Mouse (Mus musculus) CH12.LX (cell line): Measurements from ENCODE around the gene Cdk2ap1. TPM values are rescaled to one million over a fixed set of nuclear protein-coding genes. Genes with fewer than 3 reads are reported as not detected.

Experiments
- DNase-seq: peaks from one replicate; pipeline ENCODE4 v3.0.0-alpha.2; 2013; ENCODE audit errors: extremely low read depth
- H3K27ac ChIP-seq: 2 replicates; pipeline ENCODE4 v1.5.1; 2012; ENCODE audit warnings: low read depth, mild to moderate bottlenecking, control low read depth, moderate library complexity; ENCODE audit not compliant: insufficient read depth
- H3K27me3 ChIP-seq: replicated peaks from 2 replicates; pipeline ENCODE3; 2012; ENCODE audit warnings: inconsistent platforms
- H3K36me3 ChIP-seq, 2 experiments: replicated peaks in 1 of 2; 2 replicates each; pipeline versions ENCODE3 to v1.6.1; 2012; ENCODE audit warnings: inconsistent platforms in 1 of 2, low read length in 1 of 2, mild to moderate bottlenecking in 1 of 2, mixed read lengths in 1 of 2, moderate library complexity in 1 of 2; ENCODE audit not compliant: control insufficient read depth in 1 of 2, insufficient read depth in 1 of 2
- H3K4me1 ChIP-seq, 2 experiments: 2 replicates each; pipeline ENCODE4 v1.6.1; 2012; ENCODE audit warnings: inconsistent platforms in 1 of 2, moderate library complexity in 1 of 2; ENCODE audit not compliant: insufficient read depth in 2 of 2, control insufficient read depth in 1 of 2
- H3K4me2 ChIP-seq: 2 replicates; pipeline ENCODE4 v1.6.1; 2012; ENCODE audit warnings: low read depth, mild to moderate bottlenecking, control low read depth; ENCODE audit not compliant: poor library complexity, insufficient read depth, severe bottlenecking
- H3K4me3 ChIP-seq, 3 experiments: fragments of 150-350 bp in 1 of 3; sonication (generic) in 1 of 3; replicated peaks in 1 of 3; 2 replicates each; pipeline versions ENCODE3 to v1.5.1; 2011 to 2012; ENCODE audit warnings: low read depth in 2 of 3, low read length in 2 of 3, mild to moderate bottlenecking in 2 of 3, moderate library complexity in 2 of 3, control low read depth in 1 of 3, improper control_type of control experiment in 1 of 3, inconsistent platforms in 1 of 3, mixed read lengths in 1 of 3; ENCODE audit not compliant: poor library complexity in 1 of 3
- H3K79me2 ChIP-seq: replicated peaks from 2 replicates; pipeline ENCODE4 v1.6.1; 2012; ENCODE audit warnings: mild to moderate bottlenecking, moderate library complexity; ENCODE audit not compliant: control insufficient read depth, poor library complexity, insufficient read depth, severe bottlenecking; ENCODE audit errors: extremely low read depth
- H3K9ac ChIP-seq: 2 replicates; pipeline ENCODE4 v1.6.1; 2012; ENCODE audit warnings: low read depth, mild to moderate bottlenecking, control low read depth, moderate library complexity; ENCODE audit not compliant: insufficient read depth
- H3K9me3 ChIP-seq: replicated peaks from 2 replicates; pipeline ENCODE3; 2012; ENCODE audit warnings: low read length, inconsistent platforms, mixed read lengths
- BHLHE40 ChIP-seq: IDR thresholded peaks from 2 replicates; pipeline ENCODE4 v1.6.1; 2011; ENCODE audit warnings: mild to moderate bottlenecking, low read depth, low read length, improper control_type of control experiment
- CHD1 ChIP-seq: IDR thresholded peaks from 2 replicates; pipeline ENCODE4 v1.6.1; 2012; ENCODE audit warnings: low read depth, low read length, improper control_type of control experiment, inconsistent platforms
- HCFC1 ChIP-seq: IDR thresholded peaks from 2 replicates; pipeline ENCODE4 v1.6.1; 2012; ENCODE audit warnings: low read depth, mild to moderate bottlenecking, inconsistent platforms, low read length, improper control_type of control experiment
- IRF4 ChIP-seq: IDR thresholded peaks from 2 replicates; pipeline ENCODE4 v1.6.1; 2014; ENCODE audit warnings: low read depth, mild to moderate bottlenecking, inconsistent platforms, low read length, improper control_type of control experiment
- JUN ChIP-seq: IDR thresholded peaks from 2 replicates; pipeline ENCODE4 v1.6.1; 2011; ENCODE audit warnings: low read depth, mild to moderate bottlenecking, low read length, improper control_type of control experiment, moderate library complexity; ENCODE audit not compliant: insufficient read depth
- JUND ChIP-seq: conservative IDR thresholded peaks from 2 replicates; pipeline ENCODE4 v1.6.1; 2011; ENCODE audit warnings: low read depth, low read length, improper control_type of control experiment
- KAT2A ChIP-seq: IDR thresholded peaks from 2 replicates; pipeline ENCODE4 v1.6.1; 2012; ENCODE audit warnings: low read length, improper control_type of control experiment, inconsistent platforms; ENCODE audit not compliant: insufficient replicate concordance
- MAFK ChIP-seq: IDR thresholded peaks from 2 replicates; pipeline ENCODE4 v1.6.1; 2011; ENCODE audit warnings: low read length, improper control_type of control experiment; ENCODE audit not compliant: insufficient replicate concordance
- MAX ChIP-seq: IDR thresholded peaks from 2 replicates; pipeline ENCODE4 v1.6.1; 2011; ENCODE audit warnings: low read length, improper control_type of control experiment
- MAZ ChIP-seq: IDR thresholded peaks from 2 replicates; pipeline ENCODE4 v1.6.1; 2012; ENCODE audit warnings: low read depth, mild to moderate bottlenecking, inconsistent platforms, low read length, improper control_type of control experiment, moderate library complexity
- MEF2A ChIP-seq: IDR thresholded peaks from 2 replicates; pipeline ENCODE4 v1.6.1; 2014; ENCODE audit warnings: low read depth, mild to moderate bottlenecking, inconsistent platforms, low read length, improper control_type of control experiment, borderline replicate concordance
- NRF1 ChIP-seq: IDR thresholded peaks from 2 replicates; pipeline ENCODE4 v1.6.1; 2014; ENCODE audit warnings: low read depth, mild to moderate bottlenecking, inconsistent platforms, low read length, improper control_type of control experiment, moderate library complexity
- PAX5 ChIP-seq: IDR thresholded peaks from 2 replicates; pipeline ENCODE4 v1.6.1; 2012; ENCODE audit warnings: low read length, inconsistent platforms, mixed read lengths
- SIN3A ChIP-seq: IDR thresholded peaks from 2 replicates; pipeline ENCODE4 v1.6.1; 2012; ENCODE audit warnings: low read length, improper control_type of control experiment, inconsistent platforms
- SMC3 ChIP-seq: IDR thresholded peaks from 2 replicates; pipeline ENCODE4 v1.6.1; 2011; ENCODE audit warnings: low read depth, low read length, improper control_type of control experiment
- TBP ChIP-seq: conservative IDR thresholded peaks from 2 replicates; pipeline ENCODE4 v1.6.1; 2011; ENCODE audit warnings: low read depth, low read length, improper control_type of control experiment
- ZC3H11A ChIP-seq: IDR thresholded peaks from 2 replicates; pipeline ENCODE4 v1.6.1; 2012; ENCODE audit warnings: low read depth, mild to moderate bottlenecking, inconsistent platforms, low read length, improper control_type of control experiment
- ZNF384 ChIP-seq: IDR thresholded peaks from 2 replicates; pipeline ENCODE4 v1.6.1; 2012; ENCODE audit warnings: low read depth, low read length, improper control_type of control experiment, inconsistent platforms
- dilution Hi-C: fragments of 300-500 bp; cut with MboI; formaldehyde crosslinking; loops from 2 replicates; pipeline ENCODE4 v1.14.3; 2020; ENCODE audit warnings: low sequenced_read_pairs; ENCODE audit not compliant: extremely low pct_unique_long_range_greater_than_20kb, extremely low pct_ligation_motif_present
- in situ Hi-C: fragments of 300-500 bp; cut with MboI; formaldehyde crosslinking; loops from 3 replicates; pipeline ENCODE4 v1.14.3; 2019; ENCODE audit warnings: low sequenced_read_pairs, low pct_ligation_motif_present, low pct_unique_long_range_greater_than_20kb, mixed read lengths
- polyA plus RNA-seq: library from polyadenylated mRNA; unstranded; fragments of >175 nt; gene quantifications from 2 replicates; pipeline ENCODE4 v1.2.1, GENCODE M21; 2012; ENCODE audit warnings: low read depth; ENCODE audit not compliant: insufficient read length
- total RNA-seq, 2 experiments: library from RNA; depleted of rRNA; stranded (reverse); fragments of 300-350 nt in 1 of 2; fragments of >200 nt in 1 of 2; gene quantifications; 2 replicates each; pipeline ENCODE4 v1.2.3; 2012 to 2014

Cdk2ap1 gene
- total and polyA plus RNA-seq, 3 experiments: 90.4 to 323 (median 179) TPM

DNA sequence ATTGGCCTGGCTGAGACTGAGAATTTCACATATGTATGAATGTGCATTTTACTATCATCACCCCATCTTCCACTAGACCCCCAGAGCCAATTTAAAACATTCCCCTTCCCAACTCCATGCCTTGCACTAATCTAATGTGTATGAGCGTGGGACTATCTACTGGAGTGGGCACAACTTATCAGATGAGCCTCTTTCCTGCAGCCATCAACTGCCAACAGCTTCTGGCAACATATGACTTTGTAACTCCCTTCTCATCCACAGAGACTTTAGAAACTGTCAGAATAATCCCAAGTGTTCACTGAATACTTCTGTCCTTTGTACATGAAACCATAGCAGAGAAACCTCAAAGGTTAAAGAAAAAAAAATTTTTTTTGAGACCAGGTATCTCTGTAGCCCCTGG lies 17.2 kb upstream of the Cdk2ap1 start:
- dilution Hi-C loops (no loop called here), in situ Hi-C loops (no loop called here)
- H3K79me2 ChIP-seq: no peaks in the 10 kb centered on the region
- no peak overlapping the region for H3K4me3 ChIP-seq
- H3K9ac ChIP-seq: no peak overlapping the region
- no peak for DNase-seq
- no peak overlapping the region for H3K4me2 ChIP-seq
- no peaks in the 10 kb centered on the region for H3K9me3 ChIP-seq
- no peaks in the 10 kb centered on the region for H3K4me1 ChIP-seq
- H3K27ac ChIP-seq: no peak overlapping the region
- peaks cover 56 to 85% of the 10 kb centered on the region in 2 experiments for H3K36me3 ChIP-seq
- TF ChIP-seq IRF4: no peak
- TF ChIP-seq SIN3A: no peak
- TF ChIP-seq TBP: no peak
- TF ChIP-seq PAX5: no peak
- TF ChIP-seq JUND: no peak
- no peak for TF ChIP-seq MAX
- no peak for TF ChIP-seq SMC3
- no peak for TF ChIP-seq BHLHE40
- TF ChIP-seq HCFC1: no peak
- no peak for TF ChIP-seq MEF2A
- no peak for TF ChIP-seq CHD1
- TF ChIP-seq MAZ: no peak
- no peak for TF ChIP-seq NRF1
- no peak for TF ChIP-seq MAFK
- no peak for TF ChIP-seq ZNF384
- no peak for TF ChIP-seq KAT2A
- no peaks in the 10 kb centered on the region for H3K27me3 ChIP-seq

DNA sequence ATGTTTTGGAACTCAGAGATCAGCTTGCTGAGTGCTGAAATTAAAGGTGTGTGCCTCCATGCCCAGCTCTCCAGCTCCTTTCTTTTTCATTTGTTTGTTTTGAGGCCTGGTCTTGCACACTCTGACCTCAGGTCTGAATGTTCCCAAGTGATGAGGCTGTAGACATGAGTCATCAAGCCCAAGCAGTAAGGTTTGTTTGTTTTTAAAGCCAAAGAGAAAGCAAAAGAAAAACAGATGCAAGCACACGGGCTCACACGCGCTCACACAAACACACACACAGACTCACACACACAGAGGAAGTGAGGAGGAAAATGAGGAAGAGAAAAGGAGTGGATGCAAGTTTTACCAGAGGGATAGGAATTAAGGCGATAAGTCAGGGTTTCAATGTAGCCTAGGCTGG lies 14.3 kb upstream of the Cdk2ap1 start:
- TF ChIP-seq ZC3H11A (no peak), MAFK (no peak), SMC3 (no peak), JUN (no peak), KAT2A (no peak)
- TF ChIP-seq, all 38 proteins: peak for 0
- no peak overlapping the region for H3K9ac ChIP-seq
- no peak overlapping the region for H3K27ac ChIP-seq
- dilution Hi-C loops: no loop called here
- H3K9me3 ChIP-seq: no peaks in the 10 kb centered on the region
- no peak overlapping the region for H3K4me3 ChIP-seq
- H3K79me2 ChIP-seq: no peaks in the 10 kb centered on the region
- no peaks in the 10 kb centered on the region for H3K27me3 ChIP-seq
- in situ Hi-C loops: loop anchor here (5.0 kb wide), 1 partner anchor 35 kb away; no protein-coding TSS in a partner anchor
- H3K4me1 ChIP-seq: no peaks in the 10 kb centered on the region
- H3K4me2 ChIP-seq: no peak overlapping the region
- H3K36me3 ChIP-seq: peaks cover 64 to 86% of the 10 kb centered on the region in 2 experiments
- DNase-seq: no peak
